Mouse (Mus musculus) hindbrain, postnatal 0 days (tissue): ENCODE results near the gene Smarcc1. TPM values are rescaled to one million over a fixed set of nuclear protein-coding genes. Genes with fewer than 3 reads are reported as not detected.
"Not testable (repeated sequence)": the region's sequence is repeated elsewhere in the genome, so short reads cannot be mapped to it uniquely, and the experiment has no call there.

Experiments
- ATAC-seq: fragments of 200-750 bp; cut with Nextera tagmentation; 2 replicates; pipeline ENCODE4 v1.8.0; 2017; ENCODE audit warnings: mild to moderate bottlenecking, moderate TSS enrichment, moderate library complexity
- DNase-seq: peaks from one replicate; pipeline ENCODE4 v3.0.0-alpha.2; 2015; ENCODE audit warnings: low spot score
- H3K27ac ChIP-seq: fragments of 300-500 bp; sonication (generic); 2 replicates; pipeline ENCODE4 v1.5.1; 2014; ENCODE audit warnings: mild to moderate bottlenecking
- H3K27me3 ChIP-seq: fragments of 300-500 bp; sonication (generic); 2 replicates; pipeline ENCODE4 v1.6.1; 2014; ENCODE audit warnings: low read length, mixed read lengths; ENCODE audit not compliant: insufficient read depth
- H3K36me3 ChIP-seq: fragments of 300-500 bp; sonication (generic); 2 replicates; pipeline ENCODE4 v1.6.1; 2014; ENCODE audit warnings: low read length, mixed read lengths; ENCODE audit not compliant: insufficient read depth
- H3K4me1 ChIP-seq: fragments of 300-500 bp; sonication (generic); 2 replicates; pipeline ENCODE4 v1.6.1; 2014; ENCODE audit warnings: antibody characterized with exemption, low read length, mixed read lengths; ENCODE audit not compliant: insufficient read depth
- H3K4me2 ChIP-seq: fragments of 300-500 bp; sonication (generic); 2 replicates; pipeline ENCODE4 v1.6.1; 2014; ENCODE audit warnings: low read depth, mild to moderate bottlenecking, low read length, moderate library complexity, mixed read lengths
- H3K4me3 ChIP-seq: fragments of 300-500 bp; sonication (generic); 2 replicates; pipeline ENCODE4 v1.5.1; 2014; ENCODE audit warnings: low read length
- H3K9ac ChIP-seq: fragments of 300-500 bp; sonication (generic); replicated peaks from 2 replicates; pipeline ENCODE4 v1.6.1; 2014; ENCODE audit warnings: mild to moderate bottlenecking, low read length, moderate library complexity, mixed read lengths
- H3K9me3 ChIP-seq: fragments of 300-500 bp; sonication (generic); 2 replicates; pipeline ENCODE4 v1.6.1; 2016; ENCODE audit warnings: low read length, mixed read lengths
- CTCF ChIP-seq: IDR thresholded peaks from 2 replicates; pipeline ENCODE4 v1.5.1; 2016; ENCODE audit warnings: antibody characterized with exemption, control low read depth, low read depth
- WGBS: fragments of 180-500 bp; shearing (Covaris S2); extraction: QIAGEN DNeasy Blood & Tissue Kit; methylation state at CpG from one replicate; pipeline ENCODE4 v1.1.7; 2014; 5-methylcytosine and 5-hydroxymethylcytosine counted together
- polyA plus RNA-seq: library from polyadenylated mRNA; unstranded; fragments of >200 nt; fragmentation: Nextera tagmentation; extraction: Ambion mirVana; gene quantifications from 2 replicates; pipeline ENCODE4 v1.2.1, GENCODE M21; 2015
- total RNA-seq: library from RNA; depleted of rRNA; stranded (reverse); fragments of >200 nt; gene quantifications from 2 replicates; pipeline ENCODE4 v1.2.3, GENCODE M21; 2014

The Smarcc1 gene
- total and polyA plus RNA-seq, 2 experiments from 2014 or later: 26.2 to 59.5 TPM

GRCm38 (mm10) chr9:110159036-110159435 lies 41.5 kb downstream of the Smarcc1 start:
- H3K36me3 ChIP-seq: peaks cover 30% of the 10 kb centered on the region; the same call in 1 of the 2 replicates

GRCm38 (mm10) chr9:110160486-110160885 lies 43.0 kb downstream of the Smarcc1 start:
- WGBS: 100% methylated on average over 2 of the region's 2 CpGs
- H3K27me3 ChIP-seq, H3K4me2 ChIP-seq, H3K4me1 ChIP-seq, ATAC-seq, H3K27ac ChIP-seq, DNase-seq, H3K9me3 ChIP-seq, H3K4me3 ChIP-seq, H3K9ac ChIP-seq: not testable (repeated sequence)
- peaks cover 35% of the 10 kb centered on the region for H3K36me3 ChIP-seq

More at GRCm38 (mm10) chr9:110159036-110159435, 41.5 kb downstream of the Smarcc1 start:
- no peak for DNase-seq
- Histone ChIP-seq H3K4me1 (no peaks in the 10 kb centered on the region), H3K27ac (no peak overlapping the region), H3K4me3 (no peak overlapping the region), H3K9me3 (no peaks in the 10 kb centered on the region), H3K9ac (no peak overlapping the region), H3K4me2 (no peak overlapping the region), H3K27me3 (no peaks in the 10 kb centered on the region)
- no peak for TF ChIP-seq CTCF
- no peak for ATAC-seq
- 92% methylated on average over 1 of the region's 1 CpGs for WGBS

GRCm38 (mm10) chr9:110162441-110162840 lies 44.9 kb downstream of the Smarcc1 start:
- Histone ChIP-seq H3K4me3 (no peak overlapping the region), H3K9me3 (no peaks in the 10 kb centered on the region), H3K27me3 (no peaks in the 10 kb centered on the region), H3K36me3 (peaks cover 39% of the 10 kb centered on the region), H3K9ac (no peak overlapping the region), H3K4me1 (no peaks in the 10 kb centered on the region), H3K27ac (no peak overlapping the region; the same call in 1 of the 2 replicates), H3K4me2 (no peak overlapping the region)
- DNase-seq (no peak), ATAC-seq (no peak)
- no peak for TF ChIP-seq CTCF
- 90% methylated on average over 5 of the region's 5 CpGs for WGBS

- H3K27me3 ChIP-seq: no peaks in the 10 kb centered on the region
- H3K9ac ChIP-seq: no peak overlapping the region
- H3K4me1 ChIP-seq: no peaks in the 10 kb centered on the region
- DNase-seq: no peak
- no peak for ATAC-seq
- H3K9me3 ChIP-seq: no peaks in the 10 kb centered on the region
- H3K4me2 ChIP-seq: no peak overlapping the region
- WGBS: 70% methylated on average over 2 of the region's 2 CpGs
- H3K27ac ChIP-seq: no peak overlapping the region
- peaks cover 38% of the 10 kb centered on the region for H3K36me3 ChIP-seq
- no peak overlapping the region for H3K4me3 ChIP-seq
- no peak for TF ChIP-seq CTCF
Observed at GRCm38 (mm10) chr9:110163071-110163470, 45.6 kb downstream of the Smarcc1 start.

- ATAC-seq (no peak), DNase-seq (peak; percentile 30)
- Histone ChIP-seq H3K9ac (no peak overlapping the region), H3K4me3 (no peak overlapping the region), H3K36me3 (peaks cover 40% of the 10 kb centered on the region), H3K4me1 (no peaks in the 10 kb centered on the region), H3K27me3 (no peaks in the 10 kb centered on the region), H3K27ac (peak overlapping the region; percentile 51; the same call in 1 of the 2 replicates), H3K4me2 (no peak overlapping the region), H3K9me3 (no peaks in the 10 kb centered on the region)
- TF ChIP-seq CTCF: peak; percentile 49
- WGBS: 72% methylated on average over 5 of the region's 5 CpGs
Observed at GRCm38 (mm10) chr9:110170858-110171257, 53.4 kb downstream of the Smarcc1 start.

- Histone ChIP-seq H3K4me3 (no peak overlapping the region), H3K36me3 (peaks cover 57% of the 10 kb centered on the region), H3K9ac (no peak overlapping the region), H3K4me1 (no peaks in the 10 kb centered on the region), H3K4me2 (no peak overlapping the region), H3K9me3 (no peaks in the 10 kb centered on the region), H3K27me3 (no peaks in the 10 kb centered on the region), H3K27ac (no peak overlapping the region)
- ATAC-seq (no peak), DNase-seq (no peak)
- TF ChIP-seq CTCF: no peak
- WGBS: 87% methylated on average over 2 of the region's 2 CpGs
Observed at GRCm38 (mm10) chr9:110199870-110200269, 82.4 kb downstream of the Smarcc1 start.

- DNase-seq (peak; percentile 85), ATAC-seq (peak; percentile 97)
- Histone ChIP-seq H3K36me3 (peaks cover 47% of the 10 kb centered on the region; the same call in 1 of the 2 replicates), H3K4me2 (no peak overlapping the region), H3K27me3 (no peaks in the 10 kb centered on the region), H3K4me3 (no peak overlapping the region), H3K27ac (peak overlapping the region; percentile 89), H3K9me3 (no peaks in the 10 kb centered on the region), H3K9ac (no peak overlapping the region), H3K4me1 (no peaks in the 10 kb centered on the region; the same call in 1 of the 2 replicates)
- no peak for TF ChIP-seq CTCF
- WGBS: 14% methylated on average over 15 of the region's 15 CpGs
Observed at GRCm38 (mm10) chr9:110205526-110206404, 88.3 kb downstream of the Smarcc1 start.
